Mouse (Mus musculus): ENCODE results near the gene Auh.

DNA sequence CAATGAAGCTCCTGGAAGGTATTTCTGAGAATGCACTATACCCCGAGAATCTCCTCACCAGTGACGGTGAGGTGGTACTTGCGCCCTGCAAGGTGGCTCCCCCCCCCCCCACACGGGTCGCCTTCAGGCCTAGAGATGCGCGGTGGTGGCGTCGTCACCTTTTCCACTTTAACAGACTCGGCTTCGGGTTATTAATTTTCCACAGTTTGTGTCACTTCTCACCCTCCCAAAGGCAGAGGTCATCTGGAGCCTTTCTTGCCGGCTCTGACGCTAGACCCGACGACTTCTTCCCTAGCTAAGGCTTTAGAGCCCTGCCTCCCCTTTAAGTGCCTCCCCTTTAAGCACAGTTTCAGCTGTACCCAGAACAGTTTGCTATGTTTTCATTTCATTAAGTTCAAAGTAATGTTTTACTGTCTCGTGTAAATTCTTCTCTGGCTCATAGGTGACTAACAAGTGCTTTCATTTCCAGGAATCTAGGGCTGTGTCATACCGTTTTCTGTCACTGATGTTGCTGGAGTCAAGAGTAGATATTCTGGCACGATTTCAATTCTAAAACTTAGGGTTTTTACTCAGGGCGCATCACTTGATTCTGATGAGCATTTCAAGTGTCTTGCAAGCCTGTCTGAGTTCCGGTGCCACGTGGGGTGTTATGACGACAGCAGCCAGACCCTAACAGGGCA lies 69.3 kb downstream of the Auh start:
- TF ChIP-seq POLR2A (IDR thresholded peaks at IDR 0.05; ENCODE audit: extremely low read depth, insufficient read depth, low read length) (no peak), CTCF (IDR thresholded peaks at IDR 0.05; ENCODE audit: low read depth, low read length) (no peak)

Measured in liver, adult 2 months (tissue).